Mouse (Mus musculus) liver, adult 2 months (tissue): ENCODE measurements around the gene Cux1. TPM values are rescaled to one million over a fixed set of nuclear protein-coding genes. Genes with fewer than 3 reads are reported as not detected.
A peak's percentile ranks its signal among the peaks of the same experiment; 100 is the strongest.

Experiments
- DNase-seq: peaks from one replicate; pipeline ENCODE4 v3.0.0-alpha.2; 2011; ENCODE audit warnings: low read depth, low spot score; ENCODE audit errors: extremely low read depth
- H3K27ac ChIP-seq: fragments of 200-500 bp; replicated peaks from 2 replicates; pipeline ENCODE4 v1.5.1; 2012; ENCODE audit warnings: low read depth, mild to moderate bottlenecking, control low read depth, inconsistent platforms, low read length; ENCODE audit not compliant: insufficient read depth
- H3K27me3 ChIP-seq: fragments of 200-500 bp; 2 replicates; pipeline ENCODE4 v1.6.1; 2012; ENCODE audit warnings: mild to moderate bottlenecking, moderate library complexity, low read length, inconsistent platforms; ENCODE audit not compliant: control insufficient read depth, insufficient read depth
- H3K36me3 ChIP-seq: fragments of 200-500 bp; 2 replicates; pipeline ENCODE4 v1.6.1; 2012; ENCODE audit warnings: low read length, inconsistent platforms; ENCODE audit not compliant: control insufficient read depth, insufficient read depth
- H3K4me1 ChIP-seq: fragments of 200-500 bp; 2 replicates; pipeline ENCODE4 v1.6.1; 2011; ENCODE audit warnings: low read length; ENCODE audit not compliant: control insufficient read depth, insufficient read depth
- H3K4me3 ChIP-seq: fragments of 200-500 bp; 2 replicates; pipeline ENCODE4 v1.5.1; 2011; ENCODE audit warnings: low read depth, mild to moderate bottlenecking, control low read depth, low read length, moderate library complexity; ENCODE audit not compliant: insufficient read depth
- H3K79me2 ChIP-seq: fragments of 200-500 bp; 2 replicates; pipeline ENCODE4 v1.6.1; 2012; ENCODE audit warnings: inconsistent platforms, mild to moderate bottlenecking, low read length, moderate library complexity; ENCODE audit not compliant: control insufficient read depth, insufficient read depth
- H3K9ac ChIP-seq: fragments of 200-500 bp; 2 replicates; pipeline ENCODE4 v1.6.1; 2012; ENCODE audit warnings: low read depth, mild to moderate bottlenecking, control low read depth, inconsistent platforms, low read length
- CTCF ChIP-seq: fragments of 200-500 bp; IDR thresholded peaks from 2 replicates; pipeline ENCODE4 v1.5.1; 2011; ENCODE audit warnings: low read depth, low read length, control low read depth
- POLR2A ChIP-seq: fragments of 200-500 bp; IDR thresholded peaks from 2 replicates; pipeline ENCODE4 v1.6.1; 2011; ENCODE audit warnings: low read length, control low read depth; ENCODE audit not compliant: insufficient read depth; ENCODE audit errors: extremely low read depth
- WGBS: fragments of 180-500 bp; shearing (Covaris S2); methylation state at CpG from one replicate; pipeline ENCODE4 v1.1.7; 2018; 5-methylcytosine and 5-hydroxymethylcytosine counted together
- polyA plus RNA-seq: library from polyadenylated mRNA; depleted of rRNA; stranded (reverse); fragments of >200 nt; gene quantifications from 2 replicates; pipeline ENCODE4 v1.2.3, GENCODE M21; 2012
- total RNA-seq: library from RNA; depleted of rRNA; stranded (reverse); fragments of >200 nt; gene quantifications from 2 replicates; pipeline ENCODE4 v1.2.3, GENCODE M21; 2014

Cux1 gene
- total and polyA plus RNA-seq, 2 experiments: 11.6 to 12.6 TPM

GRCm38 (mm10) chr5:136531674-136532365 is 35.5 kb downstream of the Cux1 start:
- WGBS: 87% methylated on average over 2 of the region's 2 CpGs
- H3K36me3 ChIP-seq: no peaks in the 10 kb centered on the region
- H3K27me3 ChIP-seq: no peaks in the 10 kb centered on the region
- no peak overlapping the region for H3K27ac ChIP-seq
- no peak overlapping the region for H3K9ac ChIP-seq
- peaks cover 30% of the 10 kb centered on the region; the same call in 1 of the 2 replicates for H3K79me2 ChIP-seq
- no peak for TF ChIP-seq POLR2A
- no peak for TF ChIP-seq CTCF
- peaks cover 32% of the 10 kb centered on the region for H3K4me1 ChIP-seq
- DNase-seq: no peak
- no peak overlapping the region for H3K4me3 ChIP-seq

GRCm38 (mm10) chr5:136530931-136531330 is 36.4 kb downstream of the Cux1 start:
- Histone ChIP-seq H3K4me3 (no peak overlapping the region), H3K4me1 (peaks cover 34% of the 10 kb centered on the region), H3K79me2 (peaks cover 36% of the 10 kb centered on the region; the same call in 1 of the 2 replicates), H3K27me3 (no peaks in the 10 kb centered on the region), H3K36me3 (no peaks in the 10 kb centered on the region), H3K9ac (no peak overlapping the region), H3K27ac (no peak overlapping the region)
- TF ChIP-seq POLR2A: no peak
- no peak for TF ChIP-seq CTCF
- WGBS: 15% methylated on average over 1 of the region's 1 CpGs
- DNase-seq: peak; percentile 57

GRCm38 (mm10) chr5:136529165-136529564 is 38.1 kb downstream of the Cux1 start:
- Histone ChIP-seq H3K9ac (no peak overlapping the region), H3K36me3 (no peaks in the 10 kb centered on the region), H3K27me3 (no peaks in the 10 kb centered on the region), H3K4me1 (peaks cover 31% of the 10 kb centered on the region), H3K4me3 (no peak overlapping the region), H3K79me2 (peaks cover 39% of the 10 kb centered on the region; the same call in 1 of the 2 replicates), H3K27ac (no peak overlapping the region)
- no peak for TF ChIP-seq POLR2A
- TF ChIP-seq CTCF: no peak
- DNase-seq: no peak

- no peak overlapping the region for H3K4me3 ChIP-seq
Observed at GRCm38 (mm10) chr5:136527871-136528270, 39.4 kb downstream of the Cux1 start.

GRCm38 (mm10) chr5:136526545-136526909 is 40.8 kb downstream of the Cux1 start:
- Histone ChIP-seq H3K36me3 (no peaks in the 10 kb centered on the region), H3K79me2 (peaks cover 36% of the 10 kb centered on the region; the same call in 1 of the 2 replicates), H3K4me3 (no peak overlapping the region), H3K27ac (no peak overlapping the region), H3K9ac (no peak overlapping the region), H3K4me1 (peaks cover 19% of the 10 kb centered on the region), H3K27me3 (no peaks in the 10 kb centered on the region)
- TF ChIP-seq CTCF (no peak), POLR2A (no peak)
- WGBS: 88% methylated on average over 5 of the region's 5 CpGs
- DNase-seq: no peak

More at GRCm38 (mm10) chr5:136527871-136528270, 39.4 kb downstream of the Cux1 start:
- 5% methylated on average over 1 of the region's 1 CpGs for WGBS
- Histone ChIP-seq H3K79me2 (peaks cover 42% of the 10 kb centered on the region; the same call in 1 of the 2 replicates), H3K36me3 (no peaks in the 10 kb centered on the region), H3K27me3 (no peaks in the 10 kb centered on the region), H3K27ac (peak overlapping the region; percentile 22), H3K9ac (no peak overlapping the region), H3K4me1 (peaks cover 24% of the 10 kb centered on the region)
- TF ChIP-seq POLR2A (no peak), CTCF (no peak)
- no peak for DNase-seq

GRCm38 (mm10) chr5:136525896-136526544 is 41.3 kb downstream of the Cux1 start:
- Histone ChIP-seq H3K27me3 (no peaks in the 10 kb centered on the region), H3K4me3 (no peak overlapping the region), H3K9ac (no peak overlapping the region), H3K27ac (no peak overlapping the region), H3K36me3 (no peaks in the 10 kb centered on the region), H3K79me2 (peaks cover 32% of the 10 kb centered on the region; the same call in 1 of the 2 replicates), H3K4me1 (peaks cover 16% of the 10 kb centered on the region)
- 76% methylated on average over 9 of the region's 9 CpGs for WGBS
- TF ChIP-seq CTCF (no peak), POLR2A (no peak)
- peak; percentile 52 for DNase-seq
